Mouse (Mus musculus) kidney, postnatal 0 days (tissue): ENCODE measurements around the gene Eef2k. TPM values are rescaled to one million over a fixed set of nuclear protein-coding genes. Genes with fewer than 3 reads are reported as not detected.
A peak's percentile ranks its signal among the peaks of the same experiment; 100 is the strongest.
"Not testable (repeated sequence)": the region's sequence is repeated elsewhere in the genome, so short reads cannot be mapped to it uniquely, and the experiment has no call there.

Experiments
- ATAC-seq: fragments of 200-750 bp; cut with Nextera tagmentation; replicated peaks from 2 replicates; pipeline ENCODE4 v1.8.0; 2017; ENCODE audit warnings: low read depth, moderate number of reproducible peaks, moderate TSS enrichment, moderate library complexity; ENCODE audit not compliant: low FRiP score
- DNase-seq: peaks from one replicate; pipeline ENCODE4 v3.0.0-alpha.2; 2016; ENCODE audit warnings: low spot score
- H3K27ac ChIP-seq: fragments of 300-500 bp; sonication (generic); 2 replicates; pipeline ENCODE4 v1.5.1; 2014; ENCODE audit warnings: mild to moderate bottlenecking
- H3K27me3 ChIP-seq: fragments of 300-500 bp; sonication (generic); 2 replicates; pipeline ENCODE4 v1.6.1; 2014; ENCODE audit warnings: low read length, mixed read lengths; ENCODE audit not compliant: insufficient read depth
- H3K36me3 ChIP-seq: fragments of 300-500 bp; sonication (generic); 2 replicates; pipeline ENCODE4 v1.6.1; 2014; ENCODE audit warnings: low read length, mixed read lengths; ENCODE audit not compliant: insufficient read depth
- H3K4me1 ChIP-seq: fragments of 300-500 bp; sonication (generic); replicated peaks from 2 replicates; pipeline ENCODE4 v1.6.1; 2014; ENCODE audit warnings: antibody characterized with exemption, low read length, mixed read lengths; ENCODE audit not compliant: insufficient read depth
- H3K4me2 ChIP-seq: fragments of 300-500 bp; sonication (generic); 2 replicates; pipeline ENCODE4 v1.6.1; 2014; ENCODE audit warnings: mild to moderate bottlenecking, low read length, moderate library complexity, mixed read lengths
- H3K4me3 ChIP-seq: fragments of 300-500 bp; sonication (generic); replicated peaks from 2 replicates; pipeline ENCODE4 v1.5.1; 2014; ENCODE audit warnings: low read depth, low read length
- H3K9ac ChIP-seq: fragments of 300-500 bp; sonication (generic); 2 replicates; pipeline ENCODE4 v1.6.1; 2014; ENCODE audit warnings: low read depth, low read length
- H3K9me3 ChIP-seq: fragments of 300-500 bp; sonication (generic); replicated peaks from 2 replicates; pipeline ENCODE4 v1.6.1; 2016; ENCODE audit warnings: low read length, inconsistent platforms, mixed read lengths
- CTCF ChIP-seq: IDR thresholded peaks from 2 replicates; pipeline ENCODE4 v1.5.1; 2016; ENCODE audit warnings: antibody characterized with exemption, low read depth, mild to moderate bottlenecking, moderate library complexity
- WGBS: fragments of 180-500 bp; shearing (Covaris S2); extraction: QIAGEN DNeasy Blood & Tissue Kit; methylation state at CpG from one replicate; pipeline ENCODE4 v1.1.7; 2014; 5-methylcytosine and 5-hydroxymethylcytosine counted together
- polyA plus RNA-seq: library from polyadenylated mRNA; unstranded; fragments of >200 nt; fragmentation: Nextera tagmentation; extraction: Ambion mirVana; gene quantifications from 2 replicates; pipeline ENCODE4 v1.2.1, GENCODE M21; 2015

The Eef2k gene
- polyA plus RNA-seq, 1 experiment from 2014 or later, result 13.8 TPM

GRCm38 (mm10) chr7:120934716-120935115 lies 92.1 kb downstream of the Eef2k start:
- no peak overlapping the region for H3K4me2 ChIP-seq
- peak; percentile 88 for DNase-seq
- peak; percentile 74; the same call in 1 of the 2 replicates for ATAC-seq
- H3K36me3 ChIP-seq, result peaks cover 68% of the 10 kb centered on the region
- H3K27me3 ChIP-seq, result no peaks in the 10 kb centered on the region
- H3K9me3 ChIP-seq, result no peaks in the 10 kb centered on the region
- 39% methylated on average over 5 of the region's 5 CpGs for WGBS
- no peak overlapping the region for H3K4me3 ChIP-seq
- no peak overlapping the region for H3K27ac ChIP-seq
- no peak overlapping the region for H3K9ac ChIP-seq
- TF ChIP-seq CTCF, result peak; percentile 89
- no peaks in the 10 kb centered on the region for H3K4me1 ChIP-seq

GRCm38 (mm10) chr7:120936522-120936921 lies 93.9 kb downstream of the Eef2k start:
- 86% methylated on average over 4 of the region's 4 CpGs for WGBS

DNA sequence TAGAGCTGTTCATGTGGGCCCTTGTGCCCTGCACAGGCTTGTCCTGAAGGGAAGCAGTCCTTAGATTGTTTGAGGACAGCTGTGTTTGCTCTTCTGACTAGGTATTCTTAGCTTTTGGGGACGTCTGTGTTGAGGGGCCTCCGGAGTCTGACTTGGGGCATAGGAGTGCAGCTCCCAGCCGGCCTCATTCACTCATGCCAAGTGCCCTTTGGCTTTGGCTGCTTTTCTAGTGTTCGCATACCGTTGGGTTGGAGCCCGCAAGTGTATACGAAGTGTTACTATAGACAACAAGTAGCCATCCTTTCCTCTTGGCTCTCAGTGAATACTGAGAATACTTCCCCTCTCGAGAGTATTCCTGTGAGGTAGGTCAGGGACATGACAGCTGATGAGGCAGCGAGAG lies 95.6 kb downstream of the Eef2k start:
- no peaks in the 10 kb centered on the region for H3K4me1 ChIP-seq
- no peaks in the 10 kb centered on the region for H3K27me3 ChIP-seq
- no peak overlapping the region for H3K9ac ChIP-seq
- no peak for TF ChIP-seq CTCF
- H3K36me3 ChIP-seq, result peaks cover 55% of the 10 kb centered on the region
- DNase-seq (no peak), ATAC-seq (no peak)
- no peak overlapping the region for H3K4me3 ChIP-seq
- H3K4me2 ChIP-seq, result no peak overlapping the region
- H3K27ac ChIP-seq, result no peak overlapping the region
- H3K9me3 ChIP-seq, result no peaks in the 10 kb centered on the region
- whole genome bisulfite sequencing, result 81% methylated on average over 9 of the region's 9 CpGs

More at GRCm38 (mm10) chr7:120936522-120936921, 93.9 kb downstream of the Eef2k start:
- H3K4me3 ChIP-seq, result no peak overlapping the region
- no peaks in the 10 kb centered on the region for H3K9me3 ChIP-seq
- no peak overlapping the region for H3K27ac ChIP-seq
- DNase-seq (no peak), ATAC-seq (no peak)
- TF ChIP-seq CTCF, result no peak
- H3K4me1 ChIP-seq, result no peaks in the 10 kb centered on the region
- no peaks in the 10 kb centered on the region for H3K27me3 ChIP-seq
- no peak overlapping the region for H3K4me2 ChIP-seq
- H3K36me3 ChIP-seq, result peaks cover 61% of the 10 kb centered on the region
- H3K9ac ChIP-seq, result no peak overlapping the region

DNA sequence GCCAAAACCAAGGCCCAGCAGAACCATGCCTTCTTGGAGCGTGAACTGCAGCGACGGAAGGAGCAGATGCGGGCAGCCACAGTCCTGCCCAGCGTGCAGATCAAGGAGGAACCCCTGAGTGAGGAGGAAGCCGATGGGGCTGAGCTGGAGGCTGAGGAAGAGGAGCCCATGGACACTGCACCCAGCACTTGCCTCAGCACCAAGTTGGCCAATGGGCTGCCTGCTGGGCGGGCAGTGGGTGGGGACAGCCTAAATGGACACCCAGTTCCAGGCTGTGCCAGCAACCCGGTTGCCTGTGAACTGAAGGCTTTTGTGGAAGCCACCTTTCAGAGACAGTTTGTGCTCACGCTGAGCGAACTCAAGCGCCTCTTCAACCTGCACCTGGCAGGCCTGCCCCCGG lies 97.7 kb downstream of the Eef2k start:
- no peaks in the 10 kb centered on the region for H3K9me3 ChIP-seq
- H3K27ac ChIP-seq, result no peak overlapping the region
- no peak overlapping the region for H3K4me3 ChIP-seq
- 90% methylated on average over 12 of the region's 12 CpGs for WGBS
- DNase-seq, result no peak
- H3K9ac ChIP-seq, result no peak overlapping the region
- no peaks in the 10 kb centered on the region for H3K4me1 ChIP-seq
- ATAC-seq, result no peak
- H3K36me3 ChIP-seq, result peaks cover 55% of the 10 kb centered on the region
- H3K4me2 ChIP-seq, result no peak overlapping the region
- no peaks in the 10 kb centered on the region for H3K27me3 ChIP-seq
- TF ChIP-seq CTCF, result no peak

DNA sequence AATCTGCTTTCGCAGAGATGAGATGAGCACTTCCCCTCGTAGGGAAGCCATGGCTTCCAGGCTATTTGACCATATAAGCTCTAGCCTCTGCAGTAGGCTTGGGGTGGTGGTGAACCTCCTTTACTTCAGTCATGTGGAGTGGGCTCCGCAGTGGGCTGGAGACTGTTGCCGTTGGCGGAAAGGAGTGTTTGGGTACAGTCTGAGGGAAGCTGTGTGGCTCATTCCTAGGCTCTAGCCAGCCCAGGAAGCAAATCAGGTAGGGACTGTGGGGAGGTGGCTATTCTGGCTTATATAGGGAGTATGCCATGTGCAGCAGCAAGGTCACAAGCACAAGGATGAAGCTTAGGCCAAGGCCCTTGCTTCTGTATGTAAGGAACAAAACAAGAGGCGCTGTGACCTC lies 98.6 kb downstream of the Eef2k start:
- no peaks in the 10 kb centered on the region for H3K9me3 ChIP-seq
- no peak overlapping the region for H3K27ac ChIP-seq
- H3K4me2 ChIP-seq, result no peak overlapping the region
- no peaks in the 10 kb centered on the region for H3K27me3 ChIP-seq
- ATAC-seq (no peak), DNase-seq (no peak)
- peaks cover 57% of the 10 kb centered on the region for H3K36me3 ChIP-seq
- 96% methylated on average over 6 of the region's 6 CpGs for WGBS
- H3K4me1 ChIP-seq, result no peaks in the 10 kb centered on the region
- no peak for TF ChIP-seq CTCF
- no peak overlapping the region for H3K9ac ChIP-seq
- no peak overlapping the region for H3K4me3 ChIP-seq

GRCm38 (mm10) chr7:120942506-120942905 lies 99.9 kb downstream of the Eef2k start:
- no peak for DNase-seq
- Histone ChIP-seq H3K9ac (no peak overlapping the region), H3K27me3 (no peaks in the 10 kb centered on the region), H3K27ac (peak overlapping the region; percentile 75; the same call in 1 of the 2 replicates), H3K9me3 (no peaks in the 10 kb centered on the region), H3K4me3 (no peak overlapping the region), H3K4me2 (no peak overlapping the region), H3K36me3 (peaks cover 47% of the 10 kb centered on the region), H3K4me1 (no peaks in the 10 kb centered on the region)
- ATAC-seq, result no peak
- 73% methylated on average over 1 of the region's 1 CpGs for WGBS
- no peak for TF ChIP-seq CTCF

DNA sequence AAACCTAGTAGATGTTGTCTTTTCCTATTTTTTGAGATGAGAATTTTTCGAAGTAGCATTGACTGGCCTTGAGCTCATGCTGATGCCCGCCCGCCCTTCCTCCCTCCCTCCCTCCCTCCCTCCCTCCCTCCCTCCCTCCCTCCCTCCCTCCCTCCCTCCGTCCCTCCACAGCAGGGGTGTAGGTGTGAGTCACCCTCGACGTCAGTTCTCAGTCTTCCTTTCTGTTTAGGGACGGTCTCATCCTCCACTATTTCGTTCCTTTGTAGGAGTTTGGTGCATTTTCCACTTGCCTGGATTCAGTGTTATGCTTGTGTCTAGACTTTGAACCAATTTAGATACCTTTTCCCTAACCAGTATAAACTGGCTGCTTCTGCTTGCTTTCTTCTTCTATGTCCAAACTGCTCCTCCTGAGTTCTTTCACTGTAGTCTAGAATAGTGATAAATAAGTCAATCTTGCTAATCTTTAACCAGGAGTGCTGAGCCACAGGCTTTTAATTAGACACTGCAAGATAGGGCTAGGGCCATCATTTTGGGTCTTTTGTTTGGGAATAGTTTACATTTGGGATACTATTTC lies 101.4 kb downstream of the Eef2k start:
- H3K36me3 ChIP-seq, result peaks cover 33% of the 10 kb centered on the region
- H3K9me3 ChIP-seq, result no peaks in the 10 kb centered on the region
- WGBS, result 61% methylated on average over 7 of the region's 8 CpGs
- peak overlapping the region; percentile 57; the same call in 1 of the 2 replicates for H3K27ac ChIP-seq
- DNase-seq, result peak; percentile 12
- no peaks in the 10 kb centered on the region for H3K4me1 ChIP-seq
- H3K4me2 ChIP-seq, result no peak overlapping the region
- TF ChIP-seq CTCF, result no peak
- no peak overlapping the region for H3K9ac ChIP-seq
- ATAC-seq, result peak; percentile 76
- no peak overlapping the region for H3K4me3 ChIP-seq
- H3K27me3 ChIP-seq, result no peaks in the 10 kb centered on the region

- 75% methylated on average over 7 of the region's 7 CpGs for WGBS
- DNase-seq, H3K27ac ChIP-seq, H3K27me3 ChIP-seq, H3K4me2 ChIP-seq, ATAC-seq, H3K9me3 ChIP-seq, H3K9ac ChIP-seq, H3K4me3 ChIP-seq, H3K4me1 ChIP-seq: not testable (repeated sequence)
- H3K36me3 ChIP-seq, result peaks cover 24% of the 10 kb centered on the region
These were observed 111.0 kb downstream of the Eef2k start for GRCm38 (mm10) chr7:120953591-120953990.
